Mouse (Mus musculus) erythroblast, embryonic 14.5 days (primary cell): ENCODE data around the gene Slc2a4. TPM values are rescaled to one million over a fixed set of nuclear protein-coding genes. Genes with fewer than 3 reads are reported as not detected.

Source experiments
- H3K27me3 ChIP-seq: 2 replicates; pipeline ENCODE4 v1.6.1; 2012; ENCODE audit warnings: inconsistent platforms; ENCODE audit not compliant: control insufficient read depth
- H3K36me3 ChIP-seq: 2 replicates; pipeline ENCODE4 v1.6.1; 2012; ENCODE audit warnings: mild to moderate bottlenecking, inconsistent platforms; ENCODE audit not compliant: control insufficient read depth
- H3K4me1 ChIP-seq: 2 replicates; pipeline ENCODE4 v1.6.1; 2012; ENCODE audit warnings: inconsistent platforms; ENCODE audit not compliant: control insufficient read depth
- H3K4me3 ChIP-seq: replicated peaks from 2 replicates; pipeline ENCODE3; 2012; ENCODE audit warnings: moderate library complexity, mild to moderate bottlenecking, inconsistent platforms
- H3K9me3 ChIP-seq: 2 replicates; pipeline ENCODE4 v1.6.1; 2012; ENCODE audit warnings: low read length, inconsistent platforms, mixed read lengths; ENCODE audit not compliant: control insufficient read depth
- GATA1 ChIP-seq: IDR thresholded peaks from 2 replicates; pipeline ENCODE4 v1.6.1; 2012; ENCODE audit warnings: low read length, inconsistent platforms, mixed read lengths
- TAL1 ChIP-seq: IDR thresholded peaks from 3 replicates; pipeline ENCODE4 v1.6.1; 2012; ENCODE audit warnings: low read length, inconsistent platforms, mixed read lengths
- polyA plus RNA-seq: library from polyadenylated mRNA; stranded (reverse); fragments of >175 nt; gene quantifications from 2 replicates; pipeline ENCODE4 v1.2.3, GENCODE M21; 2012

Slc2a4 gene
- polyA plus RNA-seq, 1 experiment = 7.7 TPM

DNA sequence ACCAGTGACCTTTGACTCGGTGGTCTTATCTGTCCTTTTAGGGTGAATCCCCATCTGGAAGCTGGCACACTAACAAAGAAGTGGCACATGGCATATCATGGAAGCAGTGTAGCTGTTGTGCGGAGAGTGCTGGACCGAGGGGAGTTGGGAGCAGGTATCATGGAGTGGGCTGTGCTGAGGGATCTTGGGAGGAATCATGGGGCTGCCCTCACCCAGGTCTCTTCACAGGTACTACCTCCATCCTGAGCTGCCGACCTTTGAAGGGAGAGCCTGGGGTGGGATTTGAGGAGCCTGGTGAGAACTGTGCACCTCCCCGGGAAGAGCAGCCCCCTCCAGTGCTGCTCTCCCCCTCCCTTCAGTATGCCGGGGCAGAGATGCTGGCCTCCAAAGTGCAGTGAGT, 36.3 kb downstream of the Slc2a4 start:
- H3K4me3 ChIP-seq = no peak overlapping the region
- H3K4me1 ChIP-seq = peaks cover 40% of the 10 kb centered on the region
- H3K9me3 ChIP-seq = no peaks in the 10 kb centered on the region
- TF ChIP-seq TAL1 (no peak), GATA1 (no peak)
- peaks cover 96% of the 10 kb centered on the region for H3K36me3 ChIP-seq
- H3K27me3 ChIP-seq = no peaks in the 10 kb centered on the region

- TF ChIP-seq GATA1 (no peak), TAL1 (no peak)
- Histone ChIP-seq H3K36me3 (peaks cover 96% of the 10 kb centered on the region), H3K4me1 (peaks cover 32% of the 10 kb centered on the region)
These were observed 37.0 kb downstream of the Slc2a4 start for GRCm38 (mm10) chr11:69910781-69911560.

DNA sequence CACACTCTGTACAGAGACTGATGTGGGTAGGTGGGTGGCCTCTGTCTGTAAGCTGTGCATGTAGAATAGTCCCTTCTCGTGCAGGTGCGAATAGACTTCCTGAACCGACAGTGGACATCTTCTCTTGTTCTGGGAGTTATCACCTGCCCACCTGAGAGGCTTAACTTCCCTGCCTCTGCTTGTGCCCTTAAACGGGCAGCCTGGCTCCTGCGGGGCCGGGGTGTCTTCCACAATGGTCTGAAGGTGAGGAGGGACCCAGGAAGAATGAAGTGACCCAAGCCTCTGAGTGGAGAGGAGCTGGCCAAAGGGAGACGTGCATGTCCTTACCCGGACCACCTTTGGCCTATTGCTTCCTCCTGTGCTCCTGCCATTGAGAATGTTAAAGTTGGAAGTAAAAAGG, 37.8 kb downstream of the Slc2a4 start:
- no peaks in the 10 kb centered on the region for H3K27me3 ChIP-seq
- H3K9me3 ChIP-seq = no peaks in the 10 kb centered on the region
- peaks cover 96% of the 10 kb centered on the region for H3K36me3 ChIP-seq
- no peak overlapping the region for H3K4me3 ChIP-seq
- no peak for TF ChIP-seq TAL1
- no peak for TF ChIP-seq GATA1
- peaks cover 24% of the 10 kb centered on the region for H3K4me1 ChIP-seq

More at GRCm38 (mm10) chr11:69910781-69911560, 37.0 kb downstream of the Slc2a4 start:
- Histone ChIP-seq H3K4me3 (no peak overlapping the region), H3K27me3 (no peaks in the 10 kb centered on the region), H3K9me3 (no peaks in the 10 kb centered on the region)

GRCm38 (mm10) chr11:69909174-69909573, 38.8 kb downstream of the Slc2a4 start:
- no peaks in the 10 kb centered on the region for H3K27me3 ChIP-seq
- H3K4me1 ChIP-seq = peaks cover 14% of the 10 kb centered on the region
- H3K4me3 ChIP-seq = no peak overlapping the region
- TF ChIP-seq GATA1 (no peak), TAL1 (no peak)
- no peaks in the 10 kb centered on the region for H3K9me3 ChIP-seq
- peaks cover 96% of the 10 kb centered on the region for H3K36me3 ChIP-seq

DNA sequence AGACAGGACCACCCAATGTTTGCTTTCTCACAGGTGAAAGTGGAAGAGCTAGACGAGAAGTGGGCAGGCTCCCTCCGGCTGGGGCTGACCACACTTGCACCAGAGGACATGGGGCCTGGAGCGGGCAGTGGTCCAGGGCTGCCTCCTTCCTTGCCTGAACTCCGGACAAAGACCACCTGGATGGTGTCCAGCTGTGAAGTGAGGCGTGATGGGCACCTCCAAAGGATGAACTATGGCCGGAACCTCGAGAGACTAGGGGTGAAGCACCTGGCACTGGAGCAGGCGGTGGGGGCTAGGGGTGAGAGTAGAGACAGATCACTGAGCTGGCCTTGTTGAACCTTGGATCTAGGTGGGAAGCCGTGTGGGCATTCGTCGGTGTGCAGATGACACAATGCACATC, 39.3 kb downstream of the Slc2a4 start:
- peaks cover 100% of the 10 kb centered on the region for H3K36me3 ChIP-seq
- H3K4me3 ChIP-seq = no peak overlapping the region
- no peaks in the 10 kb centered on the region for H3K9me3 ChIP-seq
- no peak for TF ChIP-seq GATA1
- no peak for TF ChIP-seq TAL1
- H3K4me1 ChIP-seq = peaks cover 16% of the 10 kb centered on the region
- no peaks in the 10 kb centered on the region for H3K27me3 ChIP-seq

GRCm38 (mm10) chr11:69904311-69904710, 43.7 kb downstream of the Slc2a4 start:
- no peak overlapping the region for H3K4me3 ChIP-seq
- peaks cover 65% of the 10 kb centered on the region for H3K36me3 ChIP-seq
- H3K27me3 ChIP-seq = peaks cover 10% of the 10 kb centered on the region
- TF ChIP-seq TAL1 = no peak
- H3K4me1 ChIP-seq = peaks cover 41% of the 10 kb centered on the region
- H3K9me3 ChIP-seq = no peaks in the 10 kb centered on the region

- Histone ChIP-seq H3K9me3 (no peaks in the 10 kb centered on the region), H3K4me1 (peaks cover 49% of the 10 kb centered on the region), H3K27me3 (peaks cover 13% of the 10 kb centered on the region), H3K4me3 (peak overlapping the region; percentile 88), H3K36me3 (peaks cover 52% of the 10 kb centered on the region)
- no peak for TF ChIP-seq GATA1
- TF ChIP-seq TAL1 = no peak
These were observed 45.0 kb downstream of the Slc2a4 start for GRCm38 (mm10) chr11:69902972-69903371.

- TF ChIP-seq TAL1 (no peak), GATA1 (no peak)
- H3K4me1 ChIP-seq = peaks cover 49% of the 10 kb centered on the region
- H3K9me3 ChIP-seq = no peaks in the 10 kb centered on the region
- peaks cover 42% of the 10 kb centered on the region for H3K36me3 ChIP-seq
- H3K4me3 ChIP-seq = peak overlapping the region; percentile 88
- peaks cover 13% of the 10 kb centered on the region for H3K27me3 ChIP-seq
These were observed 46.0 kb downstream of the Slc2a4 start for GRCm38 (mm10) chr11:69901993-69902392.

GRCm38 (mm10) chr11:69901406-69901846, 46.6 kb downstream of the Slc2a4 start:
- peaks cover 49% of the 10 kb centered on the region for H3K4me1 ChIP-seq

More at GRCm38 (mm10) chr11:69901406-69901846, 46.6 kb downstream of the Slc2a4 start:
- Histone ChIP-seq H3K9me3 (no peaks in the 10 kb centered on the region), H3K27me3 (peaks cover 13% of the 10 kb centered on the region), H3K4me3 (peak overlapping the region; percentile 88), H3K36me3 (peaks cover 36% of the 10 kb centered on the region)
- TF ChIP-seq GATA1 (no peak), TAL1 (no peak)
